Mouse (Mus musculus): ENCODE data around the gene Cpt1b. TPM values are rescaled to one million over a fixed set of nuclear protein-coding genes. Genes with fewer than 3 reads are reported as not detected.

The Cpt1b gene
- total RNA-seq, 2 experiments from 2014 or later: 3.6 TPM; not detected in 1

Other genes with a start within 250 kb of the Cpt1b start
- gene Plxnb2, start 245.1 kb downstream of the Cpt1b start, total RNA-seq (2021): 10 to 100 TPM; 42.2 to 54.0 TPM
- gene Dennd6b, start 229.4 kb downstream of the Cpt1b start, total RNA-seq (2021): 10 to 100 TPM; 39.9 to 52.2 TPM
- 100 to 1,000 TPM; 162 to 167 TPM for gene Ppp6r2, start 214.3 kb downstream of the Cpt1b start, total RNA-seq (2021)
- 100 to 1,000 TPM; 241 to 247 TPM for gene Sbf1, start 110.6 kb downstream of the Cpt1b start, total RNA-seq (2021)
- not detected for gene Adm2, start 103.1 kb downstream of the Cpt1b start, total RNA-seq (2021)
- not detected for gene Miox, start 91.5 kb downstream of the Cpt1b start, total RNA-seq (2021)
- 10 to 100 TPM; 16.9 to 18.5 TPM for gene Lmf2, start 70.2 kb downstream of the Cpt1b start, total RNA-seq (2021)
- gene Ncaph2, start 70.1 kb downstream of the Cpt1b start, total RNA-seq (2021): 100 to 1,000 TPM in 1 of 2 experiments, 10 to 100 TPM in 1; 89.8 to 109 TPM
- 10 to 100 TPM; 24.0 to 32.2 TPM for gene Sco2, start 52.0 kb downstream of the Cpt1b start, total RNA-seq (2021)
- gene Tymp, start 48.8 kb downstream of the Cpt1b start, total RNA-seq (2021): 1 to 10 TPM; 1.2 to 1.5 TPM
- gene Odf3b, start 46.6 kb downstream of the Cpt1b start, total RNA-seq (2021): 1 to 10 TPM in 1 of 2 experiments, under 1 TPM in 1; 0.66 to 1.9 TPM
- gene Klhdc7b, start 40.9 kb downstream of the Cpt1b start, total RNA-seq (2021): under 1 TPM; 0.39 to 0.41 TPM
- not detected for gene Syce3, start 15.4 kb downstream of the Cpt1b start, total RNA-seq (2021)
- gene C730034F03Rik, start 3.7 kb upstream of the Cpt1b start, total RNA-seq (2021): 1 to 10 TPM; 1.7 to 4.1 TPM
- gene Gm44502, start 3.8 kb upstream of the Cpt1b start, total RNA-seq (2021): under 1 TPM in 1 of 2 experiments, not detected in 1; 0.72 TPM
- gene Chkb, start 4.0 kb upstream of the Cpt1b start, total RNA-seq (2021): 10 to 100 TPM; 41.0 to 41.2 TPM
- 100 to 1,000 TPM; 221 to 233 TPM for gene Mapk8ip2, start 28.1 kb upstream of the Cpt1b start, total RNA-seq (2021)
- gene Arsa, start 51.6 kb upstream of the Cpt1b start, total RNA-seq (2021): 10 to 100 TPM; 31.7 to 36.1 TPM
- gene Shank3, start 73.8 kb upstream of the Cpt1b start, total RNA-seq (2021): 100 to 1,000 TPM; 196 to 229 TPM
- gene Acr, start 142.5 kb upstream of the Cpt1b start, total RNA-seq (2021): 1 to 10 TPM in 1 of 2 experiments, under 1 TPM in 1; 0.91 to 2.3 TPM
- 10 to 100 TPM; 30.4 to 42.5 TPM for gene Rabl2, start 166.1 kb upstream of the Cpt1b start, total RNA-seq (2021)

Data from left cerebral cortex, postnatal 36 days (tissue).